Mouse (Mus musculus) neural tube, embryonic 12.5 days (tissue): ENCODE results near the gene Carmil1. TPM values are rescaled to one million over a fixed set of nuclear protein-coding genes. Genes with fewer than 3 reads are reported as not detected.
A peak's percentile ranks its signal among the peaks of the same experiment; 100 is the strongest.

Experiments
- ATAC-seq: fragments of 200-750 bp; cut with Nextera tagmentation; 2 replicates; pipeline ENCODE4 v1.8.0; 2017; ENCODE audit warnings: low read depth, mild to moderate bottlenecking, moderate TSS enrichment, moderate library complexity; ENCODE audit not compliant: low FRiP score
- H3K27ac ChIP-seq: fragments of 300-500 bp; sonication (generic); 2 replicates; pipeline ENCODE4 v1.5.1; 2016
- H3K27me3 ChIP-seq: fragments of 300-500 bp; sonication (generic); replicated peaks from 2 replicates; pipeline ENCODE4 v1.6.1; 2016; ENCODE audit warnings: mild to moderate bottlenecking
- H3K36me3 ChIP-seq: fragments of 300-500 bp; sonication (generic); 2 replicates; pipeline ENCODE4 v1.6.1; 2016; ENCODE audit warnings: mild to moderate bottlenecking
- H3K4me1 ChIP-seq: fragments of 300-500 bp; sonication (generic); 2 replicates; pipeline ENCODE4 v1.6.1; 2016
- H3K4me2 ChIP-seq: fragments of 300-500 bp; sonication (generic); replicated peaks from 2 replicates; pipeline ENCODE4 v1.6.1; 2016; ENCODE audit warnings: mild to moderate bottlenecking
- H3K4me3 ChIP-seq: fragments of 300-500 bp; sonication (generic); 2 replicates; pipeline ENCODE4 v1.5.1; 2016
- H3K9ac ChIP-seq: fragments of 300-500 bp; sonication (generic); 2 replicates; pipeline ENCODE4 v1.6.1; 2016; ENCODE audit warnings: mild to moderate bottlenecking
- H3K9me3 ChIP-seq: fragments of 300-500 bp; sonication (generic); 2 replicates; pipeline ENCODE4 v1.6.1; 2016; ENCODE audit warnings: mild to moderate bottlenecking
- WGBS: fragments of 180-500 bp; shearing (Covaris S2); methylation state at CpG from one replicate; pipeline ENCODE4 v1.1.7; 2016; 5-methylcytosine and 5-hydroxymethylcytosine counted together
- polyA plus RNA-seq: library from polyadenylated mRNA; unstranded; fragments of >200 nt; fragmentation: Nextera tagmentation; extraction: Ambion mirVana; gene quantifications from 2 replicates; pipeline ENCODE4 v1.2.1, GENCODE M21; 2016

The Carmil1 gene
- polyA plus RNA-seq, 1 experiment from 2014 or later = 19.5 TPM

- Histone ChIP-seq H3K4me3 (no peak overlapping the region), H3K36me3 (no peaks in the 10 kb centered on the region), H3K9ac (no peak overlapping the region), H3K9me3 (no peaks in the 10 kb centered on the region), H3K4me2 (peak overlapping the region; percentile 29; the same call in 1 of the 2 replicates), H3K27ac (no peak overlapping the region), H3K27me3 (no peaks in the 10 kb centered on the region), H3K4me1 (peaks cover 11% of the 10 kb centered on the region; the same call in 1 of the 2 replicates)
- ATAC-seq = no peak
- 46% methylated on average over 21 of the region's 21 CpGs for WGBS
These were observed 145.0 kb downstream of the Carmil1 start for GRCm38 (mm10) chr13:24135282-24136230.

- Histone ChIP-seq H3K4me2 (no peak overlapping the region), H3K9ac (no peak overlapping the region), H3K4me1 (peaks cover 11% of the 10 kb centered on the region; the same call in 1 of the 2 replicates), H3K4me3 (no peak overlapping the region), H3K27me3 (no peaks in the 10 kb centered on the region), H3K36me3 (no peaks in the 10 kb centered on the region), H3K27ac (no peak overlapping the region), H3K9me3 (no peaks in the 10 kb centered on the region)
- 91% methylated on average over 3 of the region's 3 CpGs for WGBS
- no peak for ATAC-seq
These were observed 147.7 kb downstream of the Carmil1 start for GRCm38 (mm10) chr13:24132866-24133265.

- peaks cover 11% of the 10 kb centered on the region; the same call in 1 of the 2 replicates for H3K4me1 ChIP-seq
- H3K36me3 ChIP-seq = no peaks in the 10 kb centered on the region
- H3K9me3 ChIP-seq = no peaks in the 10 kb centered on the region
- no peak for ATAC-seq
- H3K4me3 ChIP-seq = no peak overlapping the region
- 88% methylated on average over 5 of the region's 5 CpGs for WGBS
- no peak overlapping the region for H3K27ac ChIP-seq
- no peak overlapping the region for H3K4me2 ChIP-seq
- no peaks in the 10 kb centered on the region for H3K27me3 ChIP-seq
- H3K9ac ChIP-seq = no peak overlapping the region
These were observed 149.3 kb downstream of the Carmil1 start for GRCm38 (mm10) chr13:24131319-24131718.

- Histone ChIP-seq H3K36me3 (no peaks in the 10 kb centered on the region), H3K4me1 (peaks cover 5% of the 10 kb centered on the region; the same call in 1 of the 2 replicates), H3K27ac (no peak overlapping the region), H3K4me2 (no peak overlapping the region), H3K9ac (no peak overlapping the region), H3K9me3 (no peaks in the 10 kb centered on the region), H3K27me3 (no peaks in the 10 kb centered on the region), H3K4me3 (no peak overlapping the region)
- ATAC-seq = no peak
- 90% methylated on average over 2 of the region's 2 CpGs for WGBS
These were observed 149.9 kb downstream of the Carmil1 start for GRCm38 (mm10) chr13:24130741-24131140.

GRCm38 (mm10) chr13:24128731-24129130 is 151.9 kb downstream of the Carmil1 start:
- Histone ChIP-seq H3K4me2 (no peak overlapping the region), H3K36me3 (no peaks in the 10 kb centered on the region), H3K27me3 (no peaks in the 10 kb centered on the region), H3K9ac (no peak overlapping the region), H3K4me3 (no peak overlapping the region), H3K27ac (no peak overlapping the region), H3K9me3 (no peaks in the 10 kb centered on the region), H3K4me1 (no peaks in the 10 kb centered on the region)
- WGBS = 100% methylated on average over 1 of the region's 1 CpGs
- ATAC-seq = no peak

GRCm38 (mm10) chr13:24125865-24126264 is 154.7 kb downstream of the Carmil1 start:
- Histone ChIP-seq H3K9me3 (no peaks in the 10 kb centered on the region), H3K4me3 (no peak overlapping the region), H3K4me1 (no peaks in the 10 kb centered on the region), H3K36me3 (no peaks in the 10 kb centered on the region), H3K27me3 (no peaks in the 10 kb centered on the region), H3K27ac (no peak overlapping the region), H3K4me2 (no peak overlapping the region), H3K9ac (no peak overlapping the region)
- no peak for ATAC-seq
- 80% methylated on average over 6 of the region's 6 CpGs for WGBS

- Histone ChIP-seq H3K4me1 (no peaks in the 10 kb centered on the region), H3K9ac (no peak overlapping the region), H3K9me3 (no peaks in the 10 kb centered on the region), H3K36me3 (no peaks in the 10 kb centered on the region), H3K27ac (no peak overlapping the region), H3K4me2 (no peak overlapping the region), H3K4me3 (no peak overlapping the region), H3K27me3 (no peaks in the 10 kb centered on the region)
- 89% methylated on average over 7 of the region's 7 CpGs for WGBS
- no peak for ATAC-seq
These were observed 163.3 kb downstream of the Carmil1 start for GRCm38 (mm10) chr13:24117181-24117812.

GRCm38 (mm10) chr13:24112689-24113348 is 167.8 kb downstream of the Carmil1 start:
- Histone ChIP-seq H3K4me2 (no peak overlapping the region), H3K27ac (no peak overlapping the region), H3K4me1 (no peaks in the 10 kb centered on the region), H3K9ac (no peak overlapping the region), H3K36me3 (no peaks in the 10 kb centered on the region), H3K9me3 (no peaks in the 10 kb centered on the region), H3K27me3 (no peaks in the 10 kb centered on the region), H3K4me3 (no peak overlapping the region)
- ATAC-seq = 0 out of 2 replicates have a peak, but pooled peaks have one; percentile 33
- 75% methylated on average over 9 of the region's 9 CpGs for WGBS

- no peaks in the 10 kb centered on the region for H3K36me3 ChIP-seq
- no peak for ATAC-seq
- H3K27ac ChIP-seq = no peak overlapping the region
- H3K4me2 ChIP-seq = no peak overlapping the region
- H3K4me3 ChIP-seq = no peak overlapping the region
- H3K27me3 ChIP-seq = no peaks in the 10 kb centered on the region
- WGBS = 79% methylated on average over 7 of the region's 7 CpGs
- H3K9me3 ChIP-seq = no peaks in the 10 kb centered on the region
- H3K4me1 ChIP-seq = peaks cover 3% of the 10 kb centered on the region
- no peak overlapping the region for H3K9ac ChIP-seq
These were observed 170.3 kb downstream of the Carmil1 start for GRCm38 (mm10) chr13:24110329-24110728.

GRCm38 (mm10) chr13:24108282-24108681 is 172.3 kb downstream of the Carmil1 start:
- no peak overlapping the region for H3K27ac ChIP-seq
- H3K36me3 ChIP-seq = no peaks in the 10 kb centered on the region
- no peak overlapping the region for H3K9ac ChIP-seq
- no peaks in the 10 kb centered on the region for H3K27me3 ChIP-seq
- no peak overlapping the region for H3K4me3 ChIP-seq
- ATAC-seq = no peak
- WGBS = 53% methylated on average over 7 of the region's 7 CpGs
- H3K4me2 ChIP-seq = no peak overlapping the region
- peaks cover 8% of the 10 kb centered on the region for H3K4me1 ChIP-seq
- H3K9me3 ChIP-seq = no peaks in the 10 kb centered on the region

GRCm38 (mm10) chr13:24107058-24107457 is 173.5 kb downstream of the Carmil1 start:
- ATAC-seq = no peak
- Histone ChIP-seq H3K27me3 (no peaks in the 10 kb centered on the region), H3K4me2 (no peak overlapping the region), H3K9ac (no peak overlapping the region), H3K4me3 (no peak overlapping the region), H3K9me3 (no peaks in the 10 kb centered on the region), H3K27ac (no peak overlapping the region), H3K36me3 (no peaks in the 10 kb centered on the region), H3K4me1 (peaks cover 8% of the 10 kb centered on the region)
- WGBS = 87% methylated on average over 3 of the region's 3 CpGs

GRCm38 (mm10) chr13:24105838-24106237 is 174.8 kb downstream of the Carmil1 start:
- Histone ChIP-seq H3K9ac (no peak overlapping the region), H3K4me2 (no peak overlapping the region), H3K27me3 (no peaks in the 10 kb centered on the region), H3K4me1 (peaks cover 8% of the 10 kb centered on the region), H3K9me3 (no peaks in the 10 kb centered on the region), H3K36me3 (no peaks in the 10 kb centered on the region), H3K27ac (no peak overlapping the region), H3K4me3 (no peak overlapping the region)
- no peak for ATAC-seq
- 72% methylated on average over 5 of the region's 5 CpGs for WGBS
